Mouse (Mus musculus) E14TG2a.4 (cell line): ENCODE results near the gene Hist1h1a.

Experiments
- CTCF ChIP-seq: conservative IDR thresholded peaks from 2 replicates; pipeline ENCODE4 v1.5.1; 2014; ENCODE audit warnings: low read length
- NANOG ChIP-seq: IDR thresholded peaks from 2 replicates; pipeline ENCODE4 v1.6.1; 2014; ENCODE audit warnings: borderline replicate concordance, low read length, mixed read lengths
- POU5F1 ChIP-seq: IDR thresholded peaks from 2 replicates; pipeline ENCODE4 v1.6.1; 2014; ENCODE audit warnings: low read length, borderline replicate concordance

DNA sequence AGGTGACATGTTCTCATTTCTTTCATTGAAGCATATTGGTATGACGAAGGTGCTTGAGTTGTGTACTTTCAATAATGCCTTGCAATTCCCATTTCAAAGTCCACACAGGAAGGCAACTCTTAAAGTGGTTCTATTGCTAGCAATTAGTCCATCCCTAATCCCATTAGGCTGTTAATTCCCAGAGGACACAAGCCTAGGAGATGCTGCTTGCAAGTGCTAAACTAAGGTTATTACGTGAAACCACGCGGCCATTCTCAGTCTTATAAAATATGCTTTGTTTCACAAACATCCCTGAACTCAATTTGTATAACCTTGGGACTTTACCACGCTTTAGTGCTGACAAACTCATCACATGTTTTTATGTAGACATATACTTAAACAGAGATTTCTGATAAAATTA, 26.4 kb upstream of the Hist1h1a start:
- no peak for TF ChIP-seq CTCF
- no peak for TF ChIP-seq POU5F1
- no peak for TF ChIP-seq NANOG
